Mouse (Mus musculus) left cerebral cortex, adult 9 months (tissue): ENCODE measurements at regions not wholly inside any gene's neighbourhood (a gene's known extent, or its start where the extent isn't known, plus 50 kb on each side); places are given as distances from the start of the nearest gene placed in this dataset.

Experiments used
- DNase-seq, 2 experiments: peaks; one replicate each; pipeline ENCODE4 v3.0.0; 2022; ENCODE audit warnings: low spot score in 2 of 2

DNA sequence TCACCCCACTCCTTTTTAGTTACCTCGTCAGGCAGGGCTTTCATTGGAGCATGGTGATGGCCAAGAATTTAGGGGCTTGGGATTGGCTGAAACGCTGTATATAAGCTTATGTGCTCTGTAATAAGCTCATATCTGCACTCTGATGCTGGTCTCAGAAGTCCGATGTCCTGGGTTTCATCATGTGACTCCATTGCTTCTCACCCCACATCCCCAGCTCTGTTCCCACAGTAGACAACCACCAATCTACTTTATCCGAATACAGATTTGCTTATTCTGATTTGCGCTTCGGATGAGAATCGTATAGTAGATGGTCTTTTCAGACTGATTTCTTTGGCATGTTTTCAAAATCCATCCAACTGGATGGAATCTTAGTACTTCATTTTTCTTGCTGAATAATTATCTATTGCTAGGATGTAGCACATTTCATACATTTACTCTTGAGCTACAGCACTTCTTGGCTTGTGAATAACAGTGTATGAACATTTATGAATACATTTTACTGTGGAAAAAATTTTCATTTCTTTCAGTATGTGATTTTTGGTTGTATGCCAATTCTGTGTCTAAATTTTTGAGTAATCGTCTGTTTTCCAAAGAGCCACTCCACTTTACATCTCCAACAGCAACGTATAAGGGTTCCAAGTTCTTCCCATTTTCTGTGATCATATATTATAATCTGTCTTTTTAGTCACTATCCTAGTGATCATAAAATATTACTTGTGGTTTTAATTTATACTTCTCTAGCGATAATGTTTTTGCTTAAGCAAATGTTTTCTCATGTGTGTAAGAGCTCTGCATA lies 185.7 kb downstream of the Hace1 start:
- no peak for DNase-seq

GRCm38 (mm10) chr10:45779720-45780119 lies 202.1 kb downstream of the Hace1 start:
- DNase-seq: no peak

- no peak for DNase-seq
Observed at GRCm38 (mm10) chr10:45783026-45783425, 205.4 kb downstream of the Hace1 start.

DNA sequence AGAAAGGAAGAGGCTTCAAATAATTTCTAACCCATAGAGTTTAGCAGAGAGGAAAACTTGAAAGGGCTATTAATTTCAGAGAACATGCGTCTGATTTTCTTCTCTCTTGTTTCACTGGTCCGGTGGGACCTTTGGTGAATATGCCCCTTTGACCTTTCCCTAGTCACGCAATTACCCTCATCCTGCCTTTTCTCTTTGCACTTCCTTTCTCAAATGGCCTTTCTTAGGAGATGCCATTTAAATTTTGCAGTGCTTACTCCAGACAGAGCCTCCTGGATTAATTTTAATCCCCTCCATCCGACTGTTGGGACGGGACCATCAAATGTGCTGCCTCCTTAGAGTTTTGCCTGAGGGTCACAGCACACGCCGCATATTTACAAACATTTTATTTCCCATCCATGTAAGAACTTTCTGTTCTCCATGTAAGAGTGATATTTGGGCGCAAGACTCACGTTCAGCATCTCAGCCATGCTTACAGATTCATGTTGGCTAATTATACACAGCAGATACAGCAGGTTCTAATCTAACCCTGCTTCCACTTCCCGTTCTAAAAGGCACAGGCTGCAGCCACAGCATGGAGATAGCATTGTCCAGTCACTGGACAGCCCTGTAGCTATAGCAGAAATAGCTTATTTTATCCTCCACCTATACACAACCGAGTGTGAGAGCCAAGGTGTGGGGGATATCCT lies 206.0 kb downstream of the Hace1 start:
- no peak for DNase-seq

DNA sequence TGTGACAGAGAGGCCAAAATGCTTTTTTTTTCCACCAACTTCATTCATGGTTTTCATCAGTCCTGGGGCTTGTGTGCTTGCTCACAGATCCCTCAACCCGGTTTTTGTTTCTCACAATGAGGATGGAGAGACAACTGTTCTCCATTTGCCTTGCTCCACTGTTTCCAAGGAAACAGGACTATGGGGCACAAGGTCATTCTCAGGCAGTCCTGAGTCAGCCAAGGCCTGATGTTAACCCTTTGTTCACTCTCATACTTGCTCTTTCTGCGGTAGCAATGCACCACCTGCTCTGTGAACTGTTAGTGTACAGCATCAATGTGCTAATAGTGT lies 206.5 kb downstream of the Hace1 start:
- no peak for DNase-seq

DNA sequence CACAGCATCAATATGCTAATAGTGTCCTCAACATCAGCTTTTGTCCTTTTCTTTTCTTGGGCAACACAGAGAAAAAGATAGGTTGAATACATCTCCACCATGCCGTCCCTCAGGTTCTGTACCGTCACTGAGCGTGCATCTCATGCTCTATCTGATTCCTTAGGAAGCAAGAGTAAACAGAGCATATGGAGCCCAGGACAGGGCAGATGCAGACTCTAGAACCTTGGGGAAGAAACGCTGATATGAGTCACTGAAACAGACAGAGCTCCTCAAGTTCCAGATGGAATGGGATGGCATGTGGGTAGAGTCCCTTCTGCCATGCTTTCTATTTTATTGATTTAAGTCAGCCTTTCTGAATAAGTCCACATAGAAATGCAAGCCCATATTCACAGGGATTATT lies 206.9 kb downstream of the Hace1 start:
- peak in 1 of 2 experiments; percentile 33 for DNase-seq

GRCm38 (mm10) chr10:45788356-45788755 lies 210.7 kb downstream of the Hace1 start:
- DNase-seq: no peak

- DNase-seq: no peak
Observed at GRCm38 (mm10) chr10:45795582-45795981, 218.0 kb downstream of the Hace1 start.

DNA sequence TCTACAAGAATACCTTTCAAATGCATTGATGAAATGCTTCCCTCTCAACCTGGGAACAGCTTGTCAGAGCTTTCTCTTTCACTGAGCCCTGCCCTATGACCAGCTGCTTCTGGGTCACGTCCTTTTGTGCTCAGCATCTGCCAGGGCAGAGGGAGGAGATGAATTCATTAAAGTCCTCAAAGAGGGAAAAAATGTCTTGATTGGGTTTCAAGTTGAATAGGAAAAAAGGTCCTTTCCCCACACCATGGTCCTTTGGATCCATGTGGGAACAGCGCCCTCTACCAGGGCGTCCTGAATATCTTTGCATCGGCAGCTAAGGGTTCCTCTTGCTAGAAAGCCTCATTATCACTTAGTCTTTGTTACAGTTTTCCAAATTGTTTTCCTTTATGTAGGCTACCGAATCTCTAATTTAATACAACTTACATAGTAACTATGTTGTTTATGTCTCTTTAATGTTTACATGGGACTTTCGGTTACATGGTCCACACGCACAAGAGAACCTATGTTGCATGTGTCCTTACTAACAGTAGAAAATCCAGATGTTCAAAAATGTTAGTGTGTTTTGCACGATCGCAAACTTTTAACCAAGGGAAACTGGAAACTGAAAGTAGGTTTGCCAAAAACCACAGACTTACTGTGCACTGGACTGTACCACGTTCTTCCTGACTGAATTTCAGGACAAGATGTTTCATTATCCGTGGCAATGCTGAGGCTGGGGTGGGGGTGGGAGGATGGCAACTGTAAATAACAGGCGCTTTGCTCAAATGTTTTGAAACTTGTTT lies 222.6 kb downstream of the Hace1 start:
- DNase-seq: peak in 1 of 2 experiments; percentile 46

GRCm38 (mm10) chr10:45801463-45801862 lies 223.8 kb downstream of the Hace1 start:
- no peak for DNase-seq

GRCm38 (mm10) chr10:45806984-45807827 lies 229.6 kb downstream of the Hace1 start:
- DNase-seq: no peak

DNA sequence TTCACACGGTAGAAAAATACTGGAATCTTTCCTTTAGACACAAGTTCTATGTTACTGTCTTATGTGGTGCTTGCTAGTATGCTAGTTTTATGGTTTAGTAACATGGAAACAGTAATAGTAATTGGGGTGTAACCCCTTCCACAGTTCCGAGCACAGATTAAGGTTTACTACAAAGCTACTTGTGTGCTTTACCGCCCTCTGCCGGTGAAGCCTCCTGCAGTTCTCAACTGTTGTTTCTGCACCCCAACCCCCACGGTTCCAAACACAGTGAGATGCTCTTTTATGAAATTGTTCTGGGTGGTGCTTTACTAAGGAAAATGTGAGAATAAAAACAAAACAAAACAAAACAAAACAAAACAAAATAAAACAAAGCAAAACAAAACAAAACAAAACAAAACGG lies 234.3 kb downstream of the Hace1 start:
- no peak for DNase-seq

DNA sequence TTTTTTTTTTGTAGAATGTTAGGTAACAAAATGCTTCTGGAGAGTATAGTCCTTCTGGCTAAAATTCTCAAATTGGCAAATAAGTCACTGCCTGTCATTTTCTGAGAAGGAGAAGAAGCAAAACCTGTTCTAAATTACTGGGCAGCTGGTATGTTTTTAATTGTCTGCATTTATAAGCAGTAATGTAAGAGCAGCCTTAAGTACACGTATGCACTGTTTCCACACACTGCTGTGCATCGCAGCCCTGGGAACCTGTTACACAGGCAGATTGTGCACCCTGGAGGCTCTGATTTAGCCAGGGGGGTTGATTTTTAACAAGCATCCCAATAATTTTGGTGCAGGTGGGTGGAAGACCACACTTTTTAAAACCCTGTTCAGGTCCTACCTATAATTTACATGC lies 236.2 kb downstream of the Hace1 start:
- DNase-seq: no peak

- no peak for DNase-seq
Observed at GRCm38 (mm10) chr10:45816679-45817078, 239.1 kb downstream of the Hace1 start.

- DNase-seq: no peak
Observed at GRCm38 (mm10) chr10:45820986-45821655, 243.5 kb downstream of the Hace1 start.

GRCm38 (mm10) chr10:45822251-45822650 lies 244.6 kb downstream of the Hace1 start:
- DNase-seq: no peak

GRCm38 (mm10) chr10:45823612-45824011 lies 246.0 kb downstream of the Hace1 start:
- no peak for DNase-seq

GRCm38 (mm10) chr10:45848654-45849053 lies 271.0 kb downstream of the Hace1 start:
- DNase-seq: no peak

GRCm38 (mm10) chr10:45849841-45850240 lies 272.2 kb downstream of the Hace1 start:
- DNase-seq: no peak

- no peak for DNase-seq
Observed at GRCm38 (mm10) chr10:45850625-45851024, 273.0 kb downstream of the Hace1 start.

DNA sequence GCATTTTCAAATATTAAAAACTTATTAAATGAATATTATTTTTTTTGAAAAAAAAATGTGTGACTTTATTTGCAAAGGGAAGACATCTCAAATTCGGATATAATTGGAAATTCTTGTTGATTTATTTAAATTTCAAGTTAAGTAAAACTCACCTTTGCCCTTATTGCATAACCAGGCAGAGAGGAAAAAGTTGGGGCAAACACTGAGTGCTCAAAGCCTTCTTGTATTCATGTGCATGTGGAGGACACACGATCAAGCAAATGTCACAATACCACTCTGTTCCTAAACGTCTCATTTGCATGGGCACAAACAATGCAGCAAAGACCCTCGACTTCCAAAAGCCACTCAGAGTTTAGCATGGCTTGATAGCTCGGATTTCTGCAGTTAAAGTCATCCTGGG lies 275.1 kb downstream of the Hace1 start:
- DNase-seq: no peak
